8 mouse cellular contexts compared by ENCODE assay signal in the genomic region with DNA sequence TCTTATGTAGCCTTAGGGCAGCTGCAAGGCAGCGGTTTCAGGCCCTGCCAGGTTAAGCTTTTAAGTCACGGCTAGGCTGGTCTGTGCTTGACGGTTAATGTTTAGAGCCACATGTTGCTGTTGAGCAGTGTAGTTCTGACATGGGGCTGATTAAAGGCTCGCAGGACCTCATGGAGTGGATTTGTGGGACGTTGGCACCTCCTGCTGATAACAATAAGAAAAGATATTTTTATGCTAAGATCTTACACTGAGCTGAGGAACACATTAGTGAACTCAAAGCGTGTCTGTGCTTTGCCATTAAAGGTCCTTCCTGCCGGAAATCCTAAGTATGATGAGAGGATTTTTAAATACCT. TPM values are rescaled to one million over a fixed set of nuclear protein-coding genes. Genes with fewer than 3 reads are reported as not detected.
DNase-seq lines count a peak whose midpoint lies in the region; ATAC-seq and TF ChIP-seq lines count a peak whose summit lies in the region.

No protein-coding gene starts in this region.

- H3ac ChIP-seq in myocyte (ENCODE audit: control insufficient read depth, insufficient read length), result no peak overlapping the region

- H3K27ac ChIP-seq in midbrain, embryonic 13.5 days, result no peak overlapping the region
- H3K27ac ChIP-seq in midbrain, embryonic 10.5 days (replicated peaks), result no peak overlapping the region
- H3K27ac ChIP-seq in kidney, embryonic 14.5 days (ENCODE audit: low read depth, low read length), result peak overlapping the region; percentile 73

- ATAC-seq in midbrain, embryonic 13.5 days, result peak; percentile 38; the same call in 1 of the 2 replicates
- ATAC-seq in kidney, embryonic 14.5 days (ENCODE audit: low FRiP score, low TSS enrichment), result peak; percentile 51; the same call in 1 of the 2 replicates

- no peaks in the 10 kb centered on the region for H3K79me2 ChIP-seq in myocyte (ENCODE audit: control insufficient read depth, insufficient read depth)

- H3K4me1 ChIP-seq in midbrain, embryonic 13.5 days (replicated peaks), result peaks cover 6% of the 10 kb centered on the region; the same call in 1 of the 2 replicates
- no peaks in the 10 kb centered on the region for H3K4me1 ChIP-seq in midbrain, embryonic 10.5 days
- 0 out of 2 replicates have a peak, but pooled peaks cover 13% of the 10 kb centered on the region for H3K4me1 ChIP-seq in kidney, embryonic 14.5 days (ENCODE audit: control insufficient read depth, insufficient read depth, low read length)

- 64% methylated on average over 7 of the region's 7 CpGs for WGBS in midbrain, embryonic 13.5 days
- 68% methylated on average over 7 of the region's 7 CpGs for WGBS in midbrain, embryonic 10.5 days
- WGBS in kidney, embryonic 14.5 days, result 43% methylated on average over 7 of the region's 7 CpGs

- H3K9me3 ChIP-seq in midbrain, embryonic 13.5 days, result no peaks in the 10 kb centered on the region
- no peaks in the 10 kb centered on the region for H3K9me3 ChIP-seq in midbrain, embryonic 10.5 days (replicated peaks)
- no peaks in the 10 kb centered on the region for H3K9me3 ChIP-seq in kidney, embryonic 14.5 days (ENCODE audit: control insufficient read depth, low read length)

- no peak overlapping the region for H3K9ac ChIP-seq in midbrain, embryonic 13.5 days (replicated peaks)
- no peak overlapping the region for H3K9ac ChIP-seq in kidney, embryonic 14.5 days (ENCODE audit: low read depth, low read length)

- H3K27me3 ChIP-seq in midbrain, embryonic 13.5 days, result no peaks in the 10 kb centered on the region
- H3K27me3 ChIP-seq in midbrain, embryonic 10.5 days (ENCODE audit: low read depth, poor library complexity, severe bottlenecking), result no peaks in the 10 kb centered on the region
- no peaks in the 10 kb centered on the region for H3K27me3 ChIP-seq in kidney, embryonic 14.5 days (ENCODE audit: control insufficient read depth, insufficient read depth, low read length)
- no peaks in the 10 kb centered on the region for H3K27me3 ChIP-seq in myocyte (ENCODE audit: control insufficient read depth, insufficient read depth, insufficient read length)

- H3K4me2 ChIP-seq in midbrain, embryonic 13.5 days (replicated peaks), result no peak overlapping the region
- H3K4me2 ChIP-seq in kidney, embryonic 14.5 days (replicated peaks; ENCODE audit: low read depth, low read length), result no peak overlapping the region
- peak overlapping the region; percentile 88 for H3K4me2 ChIP-seq in myocyte (ENCODE audit: low read depth)

- H3K36me3 ChIP-seq in midbrain, embryonic 13.5 days, result peaks cover 77% of the 10 kb centered on the region
- peaks cover 88% of the 10 kb centered on the region for H3K36me3 ChIP-seq in midbrain, embryonic 10.5 days
- H3K36me3 ChIP-seq in kidney, embryonic 14.5 days (ENCODE audit: control insufficient read depth, insufficient read depth, low read length), result peaks cover 4% of the 10 kb centered on the region; the same call in 1 of the 2 replicates
- no peaks in the 10 kb centered on the region for H3K36me3 ChIP-seq in myocyte (ENCODE audit: control insufficient read depth, insufficient read depth)

- TF ChIP-seq POLR2A in myocyte (IDR thresholded peaks at IDR 0.05; ENCODE audit: insufficient read length, low read depth), result no peak

- H3K4me3 ChIP-seq in midbrain, embryonic 13.5 days (replicated peaks), result no peak overlapping the region
- no peak overlapping the region for H3K4me3 ChIP-seq in midbrain, embryonic 10.5 days
- no peak overlapping the region for H3K4me3 ChIP-seq in kidney, embryonic 14.5 days (ENCODE audit: low read length)
- peak overlapping the region; percentile 13 for H3K4me3 ChIP-seq in myocyte

- no peak for DNase-seq in midbrain, embryonic 10.5 days (ENCODE audit: low spot score)
- DNase-seq in embryo, embryonic 11 days, result peak; percentile 67
- DNase-seq in frontal cortex, adult 2 months (ENCODE audit: extremely low spot score in 1 of 2, low spot score in 1 of 2), result no peak
- no peak for DNase-seq in gastrocnemius, postnatal 4 days (ENCODE audit: low spot score in 2 of 2)
- no peak for DNase-seq in heart, adult 9 months (ENCODE audit: low spot score in 2 of 2)

TF ChIP-seq in myocyte, 11 proteins besides CTCF, POLR2A, EP300 and RAD21:
- TF ChIP-seq E2F4 (IDR thresholded peaks at IDR 0.05; ENCODE audit: insufficient read depth) (no peak), MYOD1 (IDR thresholded peaks at IDR 0.05; ENCODE audit: control insufficient read depth in 1 of 3, insufficient read length in 2 of 3, low read depth in 2 of 3) (no peak)

RNA-seq across cellular contexts. Expression of a gene that starts 53.9 kb away (rescaled TPM):
- polyA plus RNA-seq in midbrain, embryonic 13.5 days (2015; fragmentation: Nextera tagmentation; extraction: Ambion mirVana), result 2.6 and 3.3 TPM in 2 replicates
- 0.53 and 0.93 TPM in 2 replicates for polyA plus RNA-seq in midbrain, embryonic 10.5 days (2016; fragmentation: Nextera tagmentation; extraction: Ambion mirVana)
- 8.4 and 11.4 TPM in 2 replicates for polyA plus RNA-seq in kidney, embryonic 14.5 days (2014; fragmentation: Nextera tagmentation; extraction: Ambion mirVana)
- polyA plus RNA-seq in myocyte (2012; fragmentation: generic; extraction: Trizol), result 0.35 TPM
- polyA plus RNA-seq in frontal cortex, adult 2 months (2012; rRNA removed), result 7.5 and 8.0 TPM in 2 replicates
- not detected for total RNA-seq in gastrocnemius, postnatal 4 days (2021)
